Comparison of ENCODE assay signal across 9 mouse cellular contexts in genomic region chr17:9774740-9775629, GRCm38 (mm10).
DNase-seq lines count a peak whose midpoint lies in the region; ATAC-seq and TF ChIP-seq lines count a peak whose summit lies in the region.
"Had no signal": no experiment of that assay in that cellular context is flagged by ENCODE, and none has a peak within 500 bp of the region (broad histone marks: within the 10 kb centered on the region; RNA-seq: fewer than 3 reads in every experiment).

No protein-coding gene starts in this region.

- H3K4me1 ChIP-seq in cerebellum, adult 2 months (ENCODE audit: control insufficient read depth, insufficient read depth, low read length): no peaks in the 10 kb centered on the region
- H3K4me1 ChIP-seq in liver, embryonic 12.5 days: peaks cover 5% of the 10 kb centered on the region; the same call in 1 of the 2 replicates
- no peaks in the 10 kb centered on the region for H3K4me1 ChIP-seq in liver, embryonic 16.5 days (ENCODE audit: control insufficient read depth, low read depth, low read length)
- H3K4me1 ChIP-seq in stomach, embryonic 14.5 days (ENCODE audit: control insufficient read depth, insufficient read depth, low read length): no peaks in the 10 kb centered on the region

- H3K27ac ChIP-seq in cerebellum, adult 2 months (ENCODE audit: insufficient read depth, low read length): peak overlapping the region; percentile 7; the same call in 1 of the 2 replicates
- H3K27ac ChIP-seq in liver, embryonic 12.5 days: peak overlapping the region; percentile 25; the same call in 1 of the 2 replicates
- peak overlapping the region; percentile 14; the same call in 1 of the 2 replicates for H3K27ac ChIP-seq in liver, embryonic 16.5 days (ENCODE audit: low read length)
- H3K27ac ChIP-seq in stomach, embryonic 14.5 days (ENCODE audit: low read length): peak overlapping the region; percentile 6; the same call in 1 of the 2 replicates

- ATAC-seq in liver, embryonic 12.5 days: no peak
- ATAC-seq in liver, embryonic 16.5 days (ENCODE audit: low read depth): no peak
- ATAC-seq in stomach, embryonic 14.5 days (ENCODE audit: insufficient number of reproducible peaks, insufficient read depth, low FRiP score, low read depth): no peak

- no peak for TF ChIP-seq POLR2A in cerebellum, adult 2 months (IDR thresholded peaks at IDR 0.05; ENCODE audit: borderline replicate concordance, insufficient read depth, low read length)

- TF ChIP-seq CTCF in cerebellum, adult 2 months (IDR thresholded peaks at IDR 0.05; ENCODE audit: borderline replicate concordance, insufficient read depth, low read depth, low read length): no peak

- no peak overlapping the region for H3K9ac ChIP-seq in liver, embryonic 12.5 days
- H3K9ac ChIP-seq in liver, embryonic 16.5 days (ENCODE audit: low read depth, low read length): no peak overlapping the region
- H3K9ac ChIP-seq in stomach, embryonic 14.5 days (replicated peaks; ENCODE audit: low read depth, low read length): no peak overlapping the region

- H3K27me3 ChIP-seq in cerebellum, adult 2 months (ENCODE audit: control insufficient read depth, insufficient read depth, low read length): no peaks in the 10 kb centered on the region
- no peaks in the 10 kb centered on the region; the same call in 1 of the 2 replicates for H3K27me3 ChIP-seq in liver, embryonic 12.5 days (replicated peaks)
- no peaks in the 10 kb centered on the region for H3K27me3 ChIP-seq in liver, embryonic 16.5 days (ENCODE audit: control insufficient read depth, insufficient read depth, low read depth, low read length)
- no peaks in the 10 kb centered on the region for H3K27me3 ChIP-seq in stomach, embryonic 14.5 days (ENCODE audit: control insufficient read depth, insufficient read depth, low read length)

- no peaks in the 10 kb centered on the region for H3K36me3 ChIP-seq in liver, embryonic 12.5 days
- H3K36me3 ChIP-seq in liver, embryonic 16.5 days (ENCODE audit: control insufficient read depth, insufficient read depth): no peaks in the 10 kb centered on the region
- H3K36me3 ChIP-seq in stomach, embryonic 14.5 days (ENCODE audit: control insufficient read depth, insufficient read depth, low read length): no peaks in the 10 kb centered on the region

- DNase-seq in cerebellum, adult 2 months: no peak
- DNase-seq in cerebellum, postnatal 14 days: no peak
- no peak for DNase-seq in liver
- no peak for DNase-seq in gastrocnemius, adult 18-20 months (ENCODE audit: low spot score)
- DNase-seq in cerebellum, postnatal 25 days: no peak
- DNase-seq: right cerebral cortex, postnatal 4 days had no signal

- no peak overlapping the region for H3K4me2 ChIP-seq in liver, embryonic 12.5 days
- no peak overlapping the region for H3K4me2 ChIP-seq in liver, embryonic 16.5 days (ENCODE audit: low read depth, low read length)
- no peak overlapping the region for H3K4me2 ChIP-seq in stomach, embryonic 14.5 days (replicated peaks; ENCODE audit: low read depth, low read length)

- H3K9me3 ChIP-seq in liver, embryonic 12.5 days (replicated peaks): no peaks in the 10 kb centered on the region
- no peaks in the 10 kb centered on the region for H3K9me3 ChIP-seq in liver, embryonic 16.5 days (replicated peaks; ENCODE audit: control insufficient read depth, low read length)
- no peaks in the 10 kb centered on the region for H3K9me3 ChIP-seq in stomach, embryonic 14.5 days (ENCODE audit: control insufficient read depth, low read depth, low read length)

- H3K4me3 ChIP-seq in cerebellum, adult 2 months (replicated peaks; ENCODE audit: insufficient read depth, low read depth, low read length): no peak overlapping the region
- no peak overlapping the region for H3K4me3 ChIP-seq in liver, embryonic 12.5 days
- H3K4me3 ChIP-seq in liver, embryonic 16.5 days (ENCODE audit: low read depth, low read length): no peak overlapping the region
- H3K4me3 ChIP-seq in stomach, embryonic 14.5 days (ENCODE audit: low read depth, low read length): no peak overlapping the region

- WGBS in cerebellum, adult 2 months: 78% methylated on average over 11 of the region's 11 CpGs
- 36% methylated on average over 11 of the region's 11 CpGs for whole genome bisulfite sequencing in liver, embryonic 12.5 days (ENCODE audit: insufficient replicate concordance)
- WGBS in liver, embryonic 16.5 days (ENCODE audit: insufficient replicate concordance): 34% methylated on average over 11 of the region's 11 CpGs
- 65% methylated on average over 11 of the region's 11 CpGs for WGBS in stomach, embryonic 14.5 days
